Mouse (Mus musculus) E14TG2a.4 (cell line): ENCODE data around the gene Plau.

Source experiments
- CTCF ChIP-seq: conservative IDR thresholded peaks from 2 replicates; pipeline ENCODE4 v1.5.1; 2014; ENCODE audit warnings: low read length
- NANOG ChIP-seq: IDR thresholded peaks from 2 replicates; pipeline ENCODE4 v1.6.1; 2014; ENCODE audit warnings: borderline replicate concordance, low read length, mixed read lengths
- POU5F1 ChIP-seq: IDR thresholded peaks from 2 replicates; pipeline ENCODE4 v1.6.1; 2014; ENCODE audit warnings: low read length, borderline replicate concordance

DNA sequence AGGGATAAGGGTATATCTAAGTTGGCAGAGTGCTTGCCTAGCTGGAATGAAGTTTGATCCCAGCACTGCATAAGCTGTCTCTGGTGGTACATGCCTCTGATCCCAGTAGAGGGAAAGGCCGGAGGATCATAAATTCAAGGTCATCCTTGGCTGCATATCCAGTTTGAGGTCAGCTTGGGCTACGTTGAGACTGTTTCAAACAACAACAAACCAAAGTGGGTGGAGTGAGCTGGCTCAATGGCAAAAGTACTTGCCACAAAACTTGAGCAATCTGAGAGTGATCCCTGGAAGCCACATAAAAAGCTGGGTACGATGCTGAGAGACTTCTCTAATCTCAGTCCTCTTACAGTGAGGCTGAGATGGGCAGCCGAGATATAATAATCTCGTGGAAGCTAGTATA, 25.1 kb downstream of the Plau start:
- TF ChIP-seq CTCF (no peak), NANOG (no peak), POU5F1 (no peak)
